Mouse (Mus musculus): ENCODE measurements at regions not wholly inside any gene's neighbourhood (a gene's known extent, or its start where the extent isn't known, plus 50 kb on each side); places are given as distances from the start of the nearest gene placed in this dataset.

DNA sequence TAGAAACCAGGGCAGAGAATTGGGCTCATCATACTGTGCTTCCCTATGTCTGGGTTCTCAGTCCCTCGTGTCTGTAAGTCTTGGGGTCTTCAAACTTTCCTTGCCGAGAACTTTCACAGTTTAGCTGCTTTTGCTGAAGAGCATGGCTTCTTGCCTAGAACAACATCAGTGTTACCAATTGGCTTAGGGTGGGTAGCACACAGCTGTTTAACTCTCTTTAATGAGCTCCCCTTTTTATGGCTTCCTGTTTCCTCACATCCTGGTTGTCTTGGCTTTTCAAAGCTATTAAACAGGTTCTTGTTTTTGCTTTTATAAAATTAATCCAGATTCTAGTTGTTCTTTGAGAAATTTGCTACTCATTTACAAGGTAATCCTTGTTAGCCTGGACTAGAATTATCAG lies 725.3 kb upstream of the Gje1 start:
- no peaks in the 10 kb centered on the region for H3K4me1 ChIP-seq (ENCODE audit: control insufficient read depth, insufficient read depth, low read length)
- H3K4me3 ChIP-seq (replicated peaks; ENCODE audit: insufficient read depth, low read depth, low read length): no peak overlapping the region
- 83% methylated on average over 2 of the region's 2 CpGs for WGBS
- no peaks in the 10 kb centered on the region for H3K27me3 ChIP-seq (ENCODE audit: control insufficient read depth, insufficient read depth, low read length)
- H3K27ac ChIP-seq (ENCODE audit: insufficient read depth, low read length): no peak overlapping the region
- TF ChIP-seq POLR2A (IDR thresholded peaks at IDR 0.05; ENCODE audit: borderline replicate concordance, insufficient read depth, low read length) (no peak), CTCF (IDR thresholded peaks at IDR 0.05; ENCODE audit: borderline replicate concordance, insufficient read depth, low read depth, low read length) (no peak)
- DNase-seq: no peak

DNA sequence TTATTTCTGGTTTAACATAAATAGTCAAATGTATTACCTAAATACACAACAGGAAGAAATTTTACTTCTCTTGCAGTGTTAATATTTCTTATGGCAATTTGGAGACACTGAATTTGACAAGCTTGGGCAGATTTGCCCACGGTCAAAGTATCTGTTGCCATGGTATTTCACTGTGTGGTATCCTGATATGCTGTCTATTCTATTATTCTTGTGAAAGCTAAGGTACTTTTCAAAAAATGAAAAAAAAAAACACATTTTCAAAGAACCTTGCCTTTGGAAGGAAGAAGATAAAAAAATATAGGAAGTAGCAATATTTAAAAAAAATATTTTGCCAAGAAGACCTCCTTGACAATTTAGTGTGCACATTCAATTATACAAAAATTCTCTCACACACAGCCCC lies 723.2 kb upstream of the Gje1 start:
- WGBS: 42% methylated on average over 1 of the region's 1 CpGs

DNA sequence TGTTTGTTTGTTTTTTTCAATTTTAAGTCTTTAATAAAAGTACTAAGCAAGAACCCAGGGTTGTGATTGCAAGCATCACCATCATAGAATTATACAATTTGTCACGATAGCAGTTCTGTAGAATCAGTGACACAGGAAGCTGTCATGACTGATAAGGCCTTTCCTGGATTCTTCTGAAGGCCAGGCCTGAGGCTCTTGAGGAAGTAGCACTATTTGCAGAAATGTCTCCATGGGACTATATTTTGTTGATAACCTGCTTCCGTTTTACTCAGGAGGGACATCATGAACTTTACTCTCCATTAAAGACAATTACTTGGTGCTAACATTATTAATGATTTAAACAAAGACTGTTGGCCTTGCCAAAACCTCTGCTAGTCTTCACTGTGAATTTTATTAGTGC lies 708.7 kb upstream of the Gje1 start:
- Histone ChIP-seq H3K4me1 (ENCODE audit: control insufficient read depth, insufficient read depth, low read length) (no peaks in the 10 kb centered on the region), H3K4me3 (replicated peaks; ENCODE audit: insufficient read depth, low read depth, low read length) (no peak overlapping the region), H3K27ac (ENCODE audit: insufficient read depth, low read length) (no peak overlapping the region), H3K27me3 (ENCODE audit: control insufficient read depth, insufficient read depth, low read length) (no peaks in the 10 kb centered on the region)
- TF ChIP-seq POLR2A (IDR thresholded peaks at IDR 0.05; ENCODE audit: borderline replicate concordance, insufficient read depth, low read length): no peak
- no peak for TF ChIP-seq CTCF (IDR thresholded peaks at IDR 0.05; ENCODE audit: borderline replicate concordance, insufficient read depth, low read depth, low read length)
- DNase-seq: no peak
- 90% methylated on average over 2 of the region's 2 CpGs for WGBS

More for the DNA sequence above, 723.2 kb upstream of the Gje1 start:
- Histone ChIP-seq H3K4me1 (ENCODE audit: control insufficient read depth, insufficient read depth, low read length) (no peaks in the 10 kb centered on the region), H3K27ac (ENCODE audit: insufficient read depth, low read length) (no peak overlapping the region), H3K4me3 (replicated peaks; ENCODE audit: insufficient read depth, low read depth, low read length) (no peak overlapping the region), H3K27me3 (ENCODE audit: control insufficient read depth, insufficient read depth, low read length) (no peaks in the 10 kb centered on the region)
- no peak for TF ChIP-seq CTCF (IDR thresholded peaks at IDR 0.05; ENCODE audit: borderline replicate concordance, insufficient read depth, low read depth, low read length)
- TF ChIP-seq POLR2A (IDR thresholded peaks at IDR 0.05; ENCODE audit: borderline replicate concordance, insufficient read depth, low read length): no peak
- no peak for DNase-seq

- 9% methylated on average over 2 of the region's 2 CpGs for WGBS
- Histone ChIP-seq H3K4me1 (ENCODE audit: control insufficient read depth, insufficient read depth, low read length) (no peaks in the 10 kb centered on the region), H3K4me3 (replicated peaks; ENCODE audit: insufficient read depth, low read depth, low read length) (no peak overlapping the region), H3K27me3 (ENCODE audit: control insufficient read depth, insufficient read depth, low read length) (no peaks in the 10 kb centered on the region), H3K27ac (ENCODE audit: insufficient read depth, low read length) (no peak overlapping the region)
- TF ChIP-seq CTCF (IDR thresholded peaks at IDR 0.05; ENCODE audit: borderline replicate concordance, insufficient read depth, low read depth, low read length) (no peak), POLR2A (IDR thresholded peaks at IDR 0.05; ENCODE audit: borderline replicate concordance, insufficient read depth, low read length) (no peak)
- DNase-seq: no peak
Observed at GRCm38 (mm10) chr10:15406211-15406610, 688.2 kb upstream of the Gje1 start.

DNA sequence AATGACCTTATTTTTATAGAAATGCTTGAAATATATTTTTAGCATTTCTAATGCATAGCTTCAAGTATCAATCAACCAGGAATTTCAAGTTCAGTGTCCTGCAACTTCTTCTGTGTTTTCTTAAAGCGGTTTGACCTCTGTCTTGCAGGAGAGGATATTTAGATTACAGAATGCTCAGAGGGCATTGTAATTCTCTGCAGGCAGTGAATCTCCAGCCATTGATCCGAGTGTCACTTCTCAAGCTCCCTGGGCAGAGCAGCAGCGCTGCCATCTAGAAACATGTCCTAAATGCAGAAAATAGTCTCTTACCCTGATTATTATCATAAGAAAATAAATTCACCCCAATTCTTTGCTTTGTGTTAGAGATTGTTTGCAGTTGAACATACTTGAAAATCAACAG lies 687.7 kb upstream of the Gje1 start:
- no peak for TF ChIP-seq POLR2A (IDR thresholded peaks at IDR 0.05; ENCODE audit: borderline replicate concordance, insufficient read depth, low read length)
- TF ChIP-seq CTCF (IDR thresholded peaks at IDR 0.05; ENCODE audit: borderline replicate concordance, insufficient read depth, low read depth, low read length): no peak
- 39% methylated on average over 3 of the region's 3 CpGs for WGBS
- Histone ChIP-seq H3K27me3 (ENCODE audit: control insufficient read depth, insufficient read depth, low read length) (no peaks in the 10 kb centered on the region), H3K4me3 (replicated peaks; ENCODE audit: insufficient read depth, low read depth, low read length) (no peak overlapping the region), H3K4me1 (ENCODE audit: control insufficient read depth, insufficient read depth, low read length) (no peaks in the 10 kb centered on the region), H3K27ac (ENCODE audit: insufficient read depth, low read length) (no peak overlapping the region)
- no peak for DNase-seq

GRCm38 (mm10) chr10:15399964-15400363 lies 682.0 kb upstream of the Gje1 start:
- Histone ChIP-seq H3K27me3 (ENCODE audit: control insufficient read depth, insufficient read depth, low read length) (no peaks in the 10 kb centered on the region), H3K4me1 (ENCODE audit: control insufficient read depth, insufficient read depth, low read length) (no peaks in the 10 kb centered on the region), H3K27ac (ENCODE audit: insufficient read depth, low read length) (no peak overlapping the region), H3K4me3 (replicated peaks; ENCODE audit: insufficient read depth, low read depth, low read length) (no peak overlapping the region)
- TF ChIP-seq CTCF (IDR thresholded peaks at IDR 0.05; ENCODE audit: borderline replicate concordance, insufficient read depth, low read depth, low read length) (no peak), POLR2A (IDR thresholded peaks at IDR 0.05; ENCODE audit: borderline replicate concordance, insufficient read depth, low read length) (no peak)
- DNase-seq: no peak

GRCm38 (mm10) chr10:15397114-15397513 lies 679.1 kb upstream of the Gje1 start:
- TF ChIP-seq CTCF (IDR thresholded peaks at IDR 0.05; ENCODE audit: borderline replicate concordance, insufficient read depth, low read depth, low read length) (no peak), POLR2A (IDR thresholded peaks at IDR 0.05; ENCODE audit: borderline replicate concordance, insufficient read depth, low read length) (no peak)
- WGBS: 11% methylated on average over 1 of the region's 1 CpGs
- Histone ChIP-seq H3K27ac (ENCODE audit: insufficient read depth, low read length) (no peak overlapping the region), H3K4me1 (ENCODE audit: control insufficient read depth, insufficient read depth, low read length) (no peaks in the 10 kb centered on the region), H3K4me3 (replicated peaks; ENCODE audit: insufficient read depth, low read depth, low read length) (no peak overlapping the region), H3K27me3 (ENCODE audit: control insufficient read depth, insufficient read depth, low read length) (no peaks in the 10 kb centered on the region)
- DNase-seq: no peak

DNA sequence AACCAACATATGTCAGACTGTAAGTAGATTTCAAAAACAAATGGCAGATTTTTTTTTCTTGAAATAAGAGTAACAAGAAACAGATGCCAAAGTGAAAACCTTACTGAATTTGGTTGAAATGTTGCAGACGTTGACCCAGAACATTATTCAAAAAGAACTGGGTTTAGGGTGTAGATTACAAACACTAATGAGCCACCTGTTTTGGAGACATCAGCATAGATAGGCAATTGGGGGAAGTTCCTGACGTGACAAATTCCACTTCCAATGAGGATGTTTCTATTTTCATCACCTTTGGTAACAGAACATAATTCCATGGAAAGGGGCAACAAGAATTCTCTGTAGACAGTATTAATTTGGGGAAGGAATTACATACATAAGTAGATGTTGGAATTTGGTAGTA lies 677.3 kb upstream of the Gje1 start:
- no peak for DNase-seq
- H3K27ac ChIP-seq (ENCODE audit: insufficient read depth, low read length): no peak overlapping the region
- TF ChIP-seq POLR2A (IDR thresholded peaks at IDR 0.05; ENCODE audit: borderline replicate concordance, insufficient read depth, low read length) (no peak), CTCF (IDR thresholded peaks at IDR 0.05; ENCODE audit: borderline replicate concordance, insufficient read depth, low read depth, low read length) (no peak)
- no peaks in the 10 kb centered on the region for H3K27me3 ChIP-seq (ENCODE audit: control insufficient read depth, insufficient read depth, low read length)
- H3K4me3 ChIP-seq (replicated peaks; ENCODE audit: insufficient read depth, low read depth, low read length): no peak overlapping the region
- 84% methylated on average over 2 of the region's 2 CpGs for WGBS
- H3K4me1 ChIP-seq (ENCODE audit: control insufficient read depth, insufficient read depth, low read length): no peaks in the 10 kb centered on the region
